Mouse (Mus musculus) heart, adult 2 months (tissue): ENCODE results near the gene Slc8a3.

Experiments
- CTCF ChIP-seq: fragments of 200-600 bp; IDR thresholded peaks from 2 replicates; pipeline ENCODE4 v1.8.1; 2022; ENCODE audit warnings: antibody characterized with exemption, mild to moderate bottlenecking, moderate library complexity
- EP300 ChIP-seq: fragments of 200-500 bp; IDR thresholded peaks from 2 replicates; pipeline ENCODE4 v1.6.1; 2011; ENCODE audit warnings: low read depth, low read length, control low read depth; ENCODE audit not compliant: insufficient read depth
- POLR2A ChIP-seq: fragments of 200-500 bp; IDR thresholded peaks from 2 replicates; pipeline ENCODE4 v1.6.1; 2011; ENCODE audit warnings: mild to moderate bottlenecking, low read depth, low read length, control low read depth; ENCODE audit not compliant: insufficient read depth

DNA sequence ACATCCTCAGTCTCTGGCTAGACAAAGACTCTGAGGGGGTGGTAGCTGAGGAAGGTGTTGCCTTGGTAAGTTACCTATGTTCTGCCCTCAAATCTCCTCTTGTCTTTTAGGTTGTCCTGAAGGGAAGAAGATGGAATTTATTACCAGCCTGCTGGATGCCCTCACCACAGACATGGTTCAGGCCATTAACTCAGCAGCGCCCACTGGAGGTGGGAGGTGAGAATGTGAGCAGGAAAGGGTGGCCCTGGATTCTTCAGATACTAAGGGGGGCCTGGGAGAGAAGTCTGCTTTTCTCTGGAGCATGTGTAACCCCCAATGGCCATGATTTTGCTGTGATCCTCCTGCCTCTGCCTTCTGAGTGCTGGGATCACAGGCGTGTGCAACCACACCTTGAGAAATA is 162.9 kb downstream of the Slc8a3 start:
- TF ChIP-seq CTCF: peak; percentile 37
- TF ChIP-seq POLR2A: no peak
- no peak for TF ChIP-seq EP300
